Mouse (Mus musculus) hindbrain, embryonic 13.5 days (tissue): ENCODE measurements at regions not wholly inside any gene's neighbourhood (a gene's known extent, or its start where the extent isn't known, plus 50 kb on each side); places are given as distances from the start of the nearest gene placed in this dataset.

ENCODE experiments used
- ATAC-seq: fragments of 200-750 bp; cut with Nextera tagmentation; 2 replicates; pipeline ENCODE4 v1.8.0; 2017; ENCODE audit warnings: moderate TSS enrichment; ENCODE audit not compliant: low FRiP score
- H3K27ac ChIP-seq: fragments of 300-500 bp; sonication (generic); 2 replicates; pipeline ENCODE4 v1.5.1; 2015; ENCODE audit warnings: inconsistent platforms, mild to moderate bottlenecking, moderate library complexity
- H3K27me3 ChIP-seq: fragments of 300-500 bp; sonication (generic); 2 replicates; pipeline ENCODE4 v1.6.1; 2015; ENCODE audit warnings: mild to moderate bottlenecking, inconsistent platforms
- H3K36me3 ChIP-seq: fragments of 300-500 bp; sonication (generic); 2 replicates; pipeline ENCODE4 v1.6.1; 2015; ENCODE audit warnings: mild to moderate bottlenecking, inconsistent platforms
- H3K4me1 ChIP-seq: fragments of 300-500 bp; sonication (generic); replicated peaks from 2 replicates; pipeline ENCODE4 v1.6.1; 2015; ENCODE audit warnings: inconsistent platforms
- H3K4me2 ChIP-seq: fragments of 300-500 bp; sonication (generic); 2 replicates; pipeline ENCODE4 v1.6.1; 2015; ENCODE audit warnings: inconsistent platforms, mild to moderate bottlenecking, moderate library complexity
- H3K4me3 ChIP-seq: fragments of 300-500 bp; sonication (generic); 2 replicates; pipeline ENCODE4 v1.5.1; 2015; ENCODE audit warnings: mild to moderate bottlenecking, inconsistent platforms
- H3K9ac ChIP-seq: fragments of 300-500 bp; sonication (generic); 2 replicates; pipeline ENCODE4 v1.6.1; 2015; ENCODE audit warnings: mild to moderate bottlenecking, inconsistent platforms
- H3K9me3 ChIP-seq: fragments of 300-500 bp; sonication (generic); 2 replicates; pipeline ENCODE4 v1.6.1; 2016; ENCODE audit warnings: inconsistent platforms
- WGBS: fragments of 180-500 bp; shearing (Covaris S2); methylation state at CpG from one replicate; pipeline ENCODE4 v1.1.7; 2015; 5-methylcytosine and 5-hydroxymethylcytosine counted together

GRCm38 (mm10) chr3:83620435-83620834 lies 145.7 kb upstream of the Sfrp2 start:
- Histone ChIP-seq H3K4me1 (no peaks in the 10 kb centered on the region), H3K9me3 (no peaks in the 10 kb centered on the region), H3K27ac (no peak overlapping the region), H3K27me3 (no peaks in the 10 kb centered on the region), H3K36me3 (no peaks in the 10 kb centered on the region), H3K9ac (no peak overlapping the region), H3K4me3 (no peak overlapping the region), H3K4me2 (no peak overlapping the region)
- 38% methylated on average over 4 of the region's 4 CpGs for WGBS
- peak; percentile 57 for ATAC-seq

DNA sequence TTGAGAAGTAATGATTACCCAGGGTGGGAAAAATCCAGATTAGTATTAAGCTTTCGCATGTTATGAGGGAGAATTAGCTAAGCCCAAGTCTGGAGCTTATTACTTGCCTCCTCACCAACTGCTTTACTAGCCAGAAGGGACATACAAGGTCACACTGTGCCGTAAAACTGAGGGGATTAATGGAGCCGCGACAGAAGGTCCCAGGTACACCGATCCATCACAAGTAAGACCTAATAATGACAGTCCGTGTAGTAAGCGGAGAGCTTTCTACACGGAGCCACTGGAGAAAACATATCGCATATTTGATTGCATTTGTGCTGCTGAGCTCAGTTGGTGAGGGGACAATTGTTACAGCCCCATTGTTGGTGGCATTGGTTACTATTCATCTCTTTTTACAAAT lies 133.1 kb upstream of the Sfrp2 start:
- ATAC-seq = 0 out of 2 replicates have a peak, but pooled peaks have one; percentile 52
- Histone ChIP-seq H3K27ac (no peak overlapping the region), H3K9me3 (no peaks in the 10 kb centered on the region), H3K27me3 (no peaks in the 10 kb centered on the region), H3K4me1 (no peaks in the 10 kb centered on the region; the same call in 1 of the 2 replicates), H3K4me3 (no peak overlapping the region), H3K4me2 (no peak overlapping the region), H3K9ac (no peak overlapping the region), H3K36me3 (no peaks in the 10 kb centered on the region)
- 72% methylated on average over 9 of the region's 9 CpGs for WGBS

DNA sequence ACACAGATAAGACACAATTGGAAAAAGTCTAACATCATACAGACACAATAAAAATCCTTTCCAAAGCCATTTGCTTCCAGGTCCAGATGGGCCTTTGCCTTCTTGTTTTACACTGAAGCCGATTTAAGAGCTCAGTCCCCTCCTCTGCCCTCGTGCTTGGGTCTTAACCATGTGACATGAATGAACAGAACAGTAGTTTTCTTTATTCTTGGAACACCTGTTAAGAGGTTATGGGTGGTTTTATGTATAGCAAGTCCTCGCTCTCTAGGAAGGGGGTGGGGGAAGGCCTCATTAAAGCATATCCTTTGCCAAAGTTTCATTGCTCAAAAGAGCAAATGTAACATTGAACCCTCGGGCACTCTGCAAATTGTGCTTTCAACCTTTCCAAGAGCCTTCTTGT lies 125.7 kb upstream of the Sfrp2 start:
- WGBS = 81% methylated on average over 4 of the region's 4 CpGs
- no peak overlapping the region for H3K4me2 ChIP-seq

GRCm38 (mm10) chr3:83663716-83664115 lies 102.4 kb upstream of the Sfrp2 start:
- ATAC-seq = no peak
- Histone ChIP-seq H3K27me3 (no peaks in the 10 kb centered on the region), H3K4me1 (no peaks in the 10 kb centered on the region), H3K36me3 (no peaks in the 10 kb centered on the region), H3K9me3 (no peaks in the 10 kb centered on the region), H3K4me3 (no peak overlapping the region), H3K9ac (no peak overlapping the region), H3K27ac (no peak overlapping the region), H3K4me2 (no peak overlapping the region)
- WGBS = 89% methylated on average over 1 of the region's 1 CpGs

More for the DNA sequence above, 125.7 kb upstream of the Sfrp2 start:
- Histone ChIP-seq H3K27ac (no peak overlapping the region), H3K27me3 (no peaks in the 10 kb centered on the region), H3K4me3 (no peak overlapping the region), H3K9ac (no peak overlapping the region), H3K4me1 (no peaks in the 10 kb centered on the region), H3K9me3 (no peaks in the 10 kb centered on the region), H3K36me3 (no peaks in the 10 kb centered on the region)
- ATAC-seq = no peak

GRCm38 (mm10) chr3:83676147-83676546 lies 90.0 kb upstream of the Sfrp2 start:
- no peak overlapping the region for H3K4me3 ChIP-seq
- no peak overlapping the region for H3K27ac ChIP-seq
- H3K36me3 ChIP-seq = no peaks in the 10 kb centered on the region
- H3K4me1 ChIP-seq = no peaks in the 10 kb centered on the region
- ATAC-seq = no peak
- no peak overlapping the region for H3K4me2 ChIP-seq
- no peaks in the 10 kb centered on the region for H3K27me3 ChIP-seq
- H3K9ac ChIP-seq = no peak overlapping the region
- 91% methylated on average over 5 of the region's 5 CpGs for WGBS
- no peaks in the 10 kb centered on the region for H3K9me3 ChIP-seq

- Histone ChIP-seq H3K4me3 (no peak overlapping the region), H3K27me3 (no peaks in the 10 kb centered on the region), H3K9ac (no peak overlapping the region), H3K4me2 (no peak overlapping the region), H3K36me3 (no peaks in the 10 kb centered on the region), H3K4me1 (no peaks in the 10 kb centered on the region), H3K27ac (no peak overlapping the region), H3K9me3 (no peaks in the 10 kb centered on the region)
- 97% methylated on average over 15 of the region's 15 CpGs for WGBS
- no peak for ATAC-seq
Measured at GRCm38 (mm10) chr3:83686611-83687010, 79.5 kb upstream of the Sfrp2 start.

DNA sequence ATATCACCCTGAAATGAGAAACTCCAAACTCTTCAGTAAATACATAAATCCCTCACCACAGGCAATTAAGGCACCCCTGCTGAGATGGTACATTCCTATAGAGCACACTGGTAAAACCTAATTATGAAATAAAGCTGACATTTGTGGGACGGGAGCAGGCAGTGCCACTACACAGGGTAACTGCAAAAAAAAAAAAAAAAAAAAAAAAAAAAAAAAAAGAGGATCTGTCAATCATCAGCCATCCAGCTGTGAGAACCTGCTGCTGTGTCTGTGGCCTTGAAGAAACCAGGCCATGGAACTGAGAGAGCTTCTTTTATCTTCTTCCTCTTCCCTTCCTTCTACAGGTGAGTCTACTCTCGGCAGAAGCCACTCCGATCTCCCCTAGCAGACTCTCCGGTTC lies 78.6 kb upstream of the Sfrp2 start:
- WGBS = 86% methylated on average over 4 of the region's 4 CpGs
- Histone ChIP-seq H3K27ac (no peak overlapping the region), H3K9me3 (no peaks in the 10 kb centered on the region), H3K9ac (no peak overlapping the region), H3K4me1 (no peaks in the 10 kb centered on the region), H3K4me3 (no peak overlapping the region), H3K27me3 (no peaks in the 10 kb centered on the region), H3K4me2 (no peak overlapping the region), H3K36me3 (no peaks in the 10 kb centered on the region)
- no peak for ATAC-seq

- H3K9ac ChIP-seq = no peak overlapping the region
- no peak overlapping the region for H3K4me2 ChIP-seq
- H3K4me3 ChIP-seq = no peak overlapping the region
- no peak overlapping the region for H3K27ac ChIP-seq
- H3K9me3 ChIP-seq = no peaks in the 10 kb centered on the region
- H3K4me1 ChIP-seq = no peaks in the 10 kb centered on the region
- 69% methylated on average over 12 of the region's 12 CpGs for WGBS
- H3K36me3 ChIP-seq = no peaks in the 10 kb centered on the region
- H3K27me3 ChIP-seq = no peaks in the 10 kb centered on the region
- ATAC-seq = peak; percentile 54; the same call in 1 of the 2 replicates
Measured at GRCm38 (mm10) chr3:83689068-83689976, 76.8 kb upstream of the Sfrp2 start.

DNA sequence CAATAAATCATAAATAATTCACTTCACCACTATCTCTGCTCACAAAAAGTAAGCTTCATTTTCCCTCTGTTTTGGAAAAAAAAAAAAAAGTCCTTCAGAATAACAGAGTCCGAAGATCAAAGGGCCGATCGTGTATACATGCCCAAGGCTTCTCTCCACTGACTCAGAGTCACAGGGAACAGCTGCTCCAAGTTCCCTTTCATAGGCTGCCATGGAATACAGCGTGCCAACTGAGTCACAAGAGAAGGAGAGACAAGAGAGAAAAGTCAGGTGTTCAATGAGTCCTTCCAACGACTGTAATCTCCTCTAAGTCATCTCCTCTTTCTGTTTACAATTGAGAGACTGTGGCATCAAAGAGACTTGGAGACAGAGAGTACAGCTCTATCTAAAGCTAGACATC lies 71.6 kb upstream of the Sfrp2 start:
- no peaks in the 10 kb centered on the region for H3K27me3 ChIP-seq
- no peak overlapping the region for H3K4me2 ChIP-seq
- H3K4me3 ChIP-seq = no peak overlapping the region
- H3K9me3 ChIP-seq = no peaks in the 10 kb centered on the region
- H3K4me1 ChIP-seq = no peaks in the 10 kb centered on the region
- H3K27ac ChIP-seq = no peak overlapping the region
- no peak overlapping the region for H3K9ac ChIP-seq
- no peaks in the 10 kb centered on the region for H3K36me3 ChIP-seq
- no peak for ATAC-seq
- WGBS = 85% methylated on average over 5 of the region's 5 CpGs

GRCm38 (mm10) chr3:83699751-83700150 lies 66.4 kb upstream of the Sfrp2 start:
- no peak overlapping the region for H3K4me2 ChIP-seq
- H3K9me3 ChIP-seq = no peaks in the 10 kb centered on the region
- 92% methylated on average over 3 of the region's 3 CpGs for WGBS
- no peak for ATAC-seq
- no peaks in the 10 kb centered on the region for H3K4me1 ChIP-seq
- H3K4me3 ChIP-seq = no peak overlapping the region
- no peaks in the 10 kb centered on the region for H3K36me3 ChIP-seq
- no peak overlapping the region for H3K27ac ChIP-seq
- H3K9ac ChIP-seq = no peak overlapping the region
- no peaks in the 10 kb centered on the region for H3K27me3 ChIP-seq

DNA sequence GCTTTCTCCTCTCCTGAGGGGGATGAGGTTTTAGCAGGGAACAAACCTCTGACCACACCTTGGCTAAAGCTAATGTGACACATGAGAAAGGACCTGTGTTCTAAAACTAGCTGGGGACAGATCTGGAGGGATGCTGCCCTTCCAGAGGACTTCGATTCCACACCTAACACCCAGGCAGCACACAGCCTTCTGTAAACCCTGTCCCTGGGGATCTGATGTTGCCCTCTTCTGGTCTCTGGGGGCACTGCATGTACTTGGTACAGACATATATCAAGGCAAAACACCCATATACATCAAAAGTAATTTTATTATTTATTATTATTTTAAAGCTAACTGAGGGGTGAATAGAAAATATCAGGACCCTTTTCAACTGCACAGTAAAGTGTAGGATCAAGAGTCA lies 65.0 kb upstream of the Sfrp2 start:
- Histone ChIP-seq H3K27me3 (no peaks in the 10 kb centered on the region), H3K9me3 (no peaks in the 10 kb centered on the region), H3K36me3 (no peaks in the 10 kb centered on the region), H3K4me3 (no peak overlapping the region), H3K4me1 (no peaks in the 10 kb centered on the region), H3K4me2 (no peak overlapping the region), H3K27ac (no peak overlapping the region), H3K9ac (no peak overlapping the region)
- WGBS = 86% methylated on average over 1 of the region's 1 CpGs
- no peak for ATAC-seq

DNA sequence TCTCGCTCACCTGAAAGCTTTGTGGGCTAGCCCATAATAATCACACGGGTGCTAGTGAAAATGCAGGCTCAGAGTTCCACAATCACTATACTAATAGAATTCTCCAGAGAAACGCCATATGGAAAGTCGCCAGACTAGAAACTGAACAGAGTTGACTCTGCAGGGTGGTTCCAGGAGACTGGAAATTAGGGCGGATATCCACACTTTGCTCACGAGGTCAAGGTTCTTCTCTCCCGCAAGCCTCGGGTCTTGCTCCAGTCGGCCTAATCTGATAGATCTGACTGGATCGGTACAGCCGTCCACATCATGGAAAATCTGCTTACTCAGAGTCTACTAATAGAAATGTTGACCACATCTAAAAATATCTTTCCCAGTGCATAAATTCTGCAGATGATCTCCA lies 61.6 kb upstream of the Sfrp2 start:
- H3K9ac ChIP-seq = no peak overlapping the region
- ATAC-seq = no peak
- H3K4me2 ChIP-seq = no peak overlapping the region
- 90% methylated on average over 11 of the region's 11 CpGs for WGBS
- no peaks in the 10 kb centered on the region for H3K9me3 ChIP-seq
- no peaks in the 10 kb centered on the region for H3K27me3 ChIP-seq
- no peak overlapping the region for H3K4me3 ChIP-seq
- no peak overlapping the region for H3K27ac ChIP-seq
- peaks cover 3% of the 10 kb centered on the region; the same call in 1 of the 2 replicates for H3K4me1 ChIP-seq
- H3K36me3 ChIP-seq = no peaks in the 10 kb centered on the region

DNA sequence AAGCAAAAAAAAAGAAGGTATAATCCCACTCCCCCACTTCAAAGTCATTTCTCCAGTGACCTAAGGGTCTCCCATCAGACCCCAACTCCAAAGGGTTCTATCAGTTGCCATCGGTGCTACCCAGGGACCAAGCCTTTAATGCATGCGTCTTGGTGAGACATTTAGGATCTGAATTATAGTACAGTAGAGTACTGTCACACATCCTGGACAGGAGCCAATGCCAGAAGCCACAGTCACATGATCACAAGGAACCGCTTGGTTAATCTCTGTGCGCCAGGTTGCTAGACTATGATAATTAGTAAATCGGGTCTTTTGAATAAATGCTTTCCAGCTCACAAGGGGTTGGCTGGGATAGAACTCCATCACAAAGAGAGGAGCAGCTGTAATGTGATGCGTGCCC lies 60.9 kb upstream of the Sfrp2 start:
- Histone ChIP-seq H3K27ac (no peak overlapping the region), H3K4me3 (no peak overlapping the region), H3K36me3 (no peaks in the 10 kb centered on the region), H3K9me3 (no peaks in the 10 kb centered on the region), H3K4me1 (peaks cover 3% of the 10 kb centered on the region; the same call in 1 of the 2 replicates), H3K4me2 (no peak overlapping the region), H3K9ac (no peak overlapping the region), H3K27me3 (no peaks in the 10 kb centered on the region)
- 96% methylated on average over 6 of the region's 6 CpGs for WGBS
- no peak for ATAC-seq
